In the genomic region with DNA sequence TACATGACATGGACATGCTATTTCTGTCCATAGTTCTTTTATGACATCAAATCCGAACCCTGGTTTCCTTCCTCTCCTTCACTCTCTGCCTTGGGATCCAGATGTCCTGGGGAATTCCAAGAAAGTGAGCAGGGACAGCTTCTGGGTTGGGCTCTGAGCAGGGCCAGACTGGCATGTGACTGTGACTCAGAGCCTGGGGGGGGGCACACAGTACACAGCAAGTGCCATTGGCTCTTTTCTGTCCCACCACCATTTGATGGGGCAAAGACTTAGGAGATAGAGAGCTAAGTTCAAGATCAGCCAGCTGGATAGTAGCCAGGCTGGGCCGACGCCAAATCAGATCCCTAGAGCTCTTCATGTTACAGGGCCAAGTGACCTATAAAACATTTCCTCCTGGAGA, we compare ENCODE assay signal across 9 mouse cellular contexts. TPM values are rescaled to one million over a fixed set of nuclear protein-coding genes. Genes with fewer than 3 reads are reported as not detected.
DNase-seq lines count a peak whose midpoint lies in the region.
"Had no signal": no experiment of that assay in that cellular context is flagged by ENCODE, and none has a peak within 500 bp of the region (broad histone marks: within the 10 kb centered on the region; RNA-seq: fewer than 3 reads in every experiment).

No protein-coding gene starts in this region.

- H3K9me3 ChIP-seq in midbrain, embryonic 10.5 days (replicated peaks), result no peaks in the 10 kb centered on the region
- H3K9me3 ChIP-seq: megakaryocyte, embryonic 14.5 days had no signal

- no peak overlapping the region for H3K27ac ChIP-seq in midbrain, embryonic 10.5 days (replicated peaks)

- WGBS in midbrain, embryonic 10.5 days, result 86% methylated on average over 3 of the region's 3 CpGs

- intact Hi-C loops in heart, postnatal 36 days (cut with DNase I), result no loop called here

- no peak overlapping the region for H3K4me3 ChIP-seq in midbrain, embryonic 10.5 days
- H3K4me3 ChIP-seq: megakaryocyte, embryonic 14.5 days had no signal

- DNase-seq in adrenal gland, adult (ENCODE audit: inconsistent age in 2 of 2, low spot score in 1 of 2), result peak; percentile 89 to 93
- DNase-seq in adrenal gland, postnatal 4 days (ENCODE audit: low spot score in 2 of 2), result no peak
- DNase-seq in urinary bladder, adult 18-20 months (ENCODE audit: low spot score in 2 of 2), result peak; percentile 13 to 19
- DNase-seq in urinary bladder, postnatal 25 days (ENCODE audit: low spot score), result no peak
- peak; percentile 33 to 38 for DNase-seq in heart, postnatal 36 days
- DNase-seq in midbrain, embryonic 10.5 days (ENCODE audit: low spot score), result no peak
- DNase-seq in layer of hippocampus, adult 9-11 months, result no peak
- DNase-seq in left cerebral cortex, adult 8-10 months (ENCODE audit: low spot score in 2 of 2), result no peak

- H3K27me3 ChIP-seq in midbrain, embryonic 10.5 days (ENCODE audit: low read depth, poor library complexity, severe bottlenecking), result no peaks in the 10 kb centered on the region

- H3K36me3 ChIP-seq in midbrain, embryonic 10.5 days, result peaks cover 11% of the 10 kb centered on the region

- no peaks in the 10 kb centered on the region for H3K4me1 ChIP-seq in midbrain, embryonic 10.5 days

RNA-seq across cellular contexts. Expression of gene Bid, which starts 11.1 kb away (rescaled TPM):
- 10 to 100 TPM; 13.4 to 16.8 TPM for total RNA-seq in adrenal gland, postnatal 4 days (2021)
- 1 to 10 TPM; 1.1 to 1.3 TPM for total RNA-seq in heart, postnatal 36 days (2021)
- 15.4 and 16.6 TPM in 2 replicates for polyA plus RNA-seq in midbrain, embryonic 10.5 days (2016; fragmentation: Nextera tagmentation; extraction: Ambion mirVana)
- total RNA-seq in left cerebral cortex, adult 8-10 months (2022), result 10 to 100 TPM in 3 of 4 experiments, 1 to 10 TPM in 1; 9.8 to 14.0 (median 11.5) TPM

Comparison
In these comparisons a context has a peak if more than half of its experiments do, and no peak if none do; other contexts are left out.
1. DNase-seq: peak in adrenal gland, adult (2 of 2), urinary bladder, adult 18-20 months (2 of 2) and heart, postnatal 36 days (2 of 2); none in adrenal gland, postnatal 4 days (0 of 2), urinary bladder, postnatal 25 days (single experiment), midbrain, embryonic 10.5 days (single experiment), layer of hippocampus, adult 9-11 months (single experiment) and left cerebral cortex, adult 8-10 months (0 of 2).
2. RNA of gene Bid, which starts 11.1 kb away (total RNA-seq): 13.4 to 16.8 TPM in adrenal gland, postnatal 4 days and 9.8 to 14.0 TPM in left cerebral cortex, adult 8-10 months; 1.1 to 1.3 TPM in heart, postnatal 36 days; every median in the first group is over 4 times any median in the second.